Mouse (Mus musculus) liver, embryonic 14.5 days (tissue): ENCODE results near the gene Pdk4.

ENCODE experiments used
- CTCF ChIP-seq: IDR thresholded peaks from 2 replicates; pipeline ENCODE4 v1.5.1; 2016; ENCODE audit warnings: antibody characterized with exemption, low read depth, control low read depth
- EP300 ChIP-seq: IDR thresholded peaks from 2 replicates; pipeline ENCODE4 v1.6.1; 2016; ENCODE audit warnings: antibody characterized with exemption, low read depth

DNA sequence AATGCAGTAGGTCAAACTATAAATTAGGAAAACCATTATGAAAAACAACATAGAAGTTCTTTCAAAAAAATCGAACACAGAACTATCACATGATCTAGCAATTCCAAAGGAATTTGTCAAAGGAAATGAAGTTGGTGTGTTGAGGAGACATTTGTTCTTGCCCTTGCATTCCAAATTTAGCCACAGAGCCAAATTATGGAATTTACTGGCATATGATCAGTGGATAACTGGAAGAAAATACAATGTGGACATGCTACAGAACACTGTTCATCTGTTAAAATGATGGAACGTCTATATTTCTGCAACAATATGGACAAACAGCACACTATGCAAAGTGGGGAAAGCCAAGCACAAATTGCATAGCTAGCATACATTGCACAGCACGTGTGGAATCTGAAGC is 40.3 kb downstream of the Pdk4 start:
- TF ChIP-seq CTCF = no peak
- TF ChIP-seq EP300 = no peak
